Mouse (Mus musculus): Measurements from ENCODE around the gene 2010005H15Rik. TPM values are rescaled to one million over a fixed set of nuclear protein-coding genes. Genes with fewer than 3 reads are reported as not detected.

2010005H15Rik gene
- not detected in 2 replicates for polyA plus RNA-seq (2012; rRNA removed)

DNA sequence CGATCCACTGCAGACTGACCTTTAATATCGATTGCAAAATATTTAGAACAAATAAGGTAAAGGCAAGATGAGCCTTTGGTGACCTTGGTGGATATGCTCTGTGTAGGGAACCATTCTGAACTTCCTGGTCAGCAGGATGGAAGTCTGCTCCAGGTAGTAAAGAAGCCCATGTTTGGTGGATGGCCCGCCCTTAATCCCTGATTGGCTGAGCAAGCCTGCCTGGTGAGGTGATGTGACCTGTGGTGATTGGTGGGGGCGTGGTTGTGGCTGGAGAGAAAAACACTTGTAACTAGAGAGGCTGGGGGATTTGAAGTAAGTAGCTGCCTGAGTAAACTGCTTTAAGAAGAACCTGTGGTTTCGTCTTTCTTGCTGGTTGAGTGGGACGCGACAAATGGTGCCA is at the start of gene 2010005H15Rik:
Gene 2010005H15Rik, plus strand, starts transcription at position 301 of the 400 bp plus-strand sequence.

DNA sequence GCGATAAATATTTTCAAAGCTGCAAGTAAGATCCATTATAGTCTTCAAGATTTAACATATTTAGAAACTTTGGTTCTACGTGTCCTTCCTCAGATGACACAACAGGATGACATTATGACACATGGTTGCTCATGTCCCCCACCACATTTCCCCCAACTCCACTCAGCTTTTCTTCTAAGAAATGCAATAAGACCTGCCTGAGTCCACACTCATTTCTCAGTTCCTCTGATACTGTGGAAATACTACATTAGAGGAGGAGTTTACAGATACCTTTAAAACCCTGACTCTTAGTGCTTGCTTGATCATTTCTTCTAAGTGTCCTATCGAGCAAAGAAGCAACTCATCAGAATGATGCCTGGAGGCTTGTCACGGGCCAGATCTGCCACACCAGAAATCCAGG is 37.4 kb upstream of the 2010005H15Rik start, which contains the start of gene Gm5483:
Gene Gm5483, plus strand, starts transcription at position 301 of the 400 bp plus-strand sequence.

DNA sequence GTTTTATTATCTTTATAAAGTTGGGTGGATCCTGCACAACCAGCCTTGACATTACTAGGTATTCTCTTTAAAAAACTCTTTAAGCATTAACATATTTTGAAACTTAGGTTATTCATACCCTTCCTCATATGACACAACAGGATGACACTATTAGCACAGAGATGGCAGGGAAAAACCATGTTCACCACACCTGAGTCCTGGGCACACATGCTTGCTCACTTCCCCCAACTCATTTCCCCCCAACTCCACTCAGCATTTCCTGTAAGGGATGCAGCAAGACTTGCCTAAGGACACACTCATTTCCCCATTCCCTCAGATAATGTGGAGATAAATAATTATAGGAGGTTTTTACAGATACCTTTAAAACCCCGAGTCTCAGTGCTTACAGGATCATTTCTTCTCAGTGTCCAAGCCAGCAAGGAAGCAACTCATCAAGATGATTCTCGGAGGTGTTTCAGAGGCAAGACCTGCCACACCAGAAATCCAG is 11.3 kb upstream of the 2010005H15Rik start, which contains the start of gene Gm5416:
Gene Gm5416, plus strand, starts transcription at position 437 of the 487 bp plus-strand sequence.

DNA sequence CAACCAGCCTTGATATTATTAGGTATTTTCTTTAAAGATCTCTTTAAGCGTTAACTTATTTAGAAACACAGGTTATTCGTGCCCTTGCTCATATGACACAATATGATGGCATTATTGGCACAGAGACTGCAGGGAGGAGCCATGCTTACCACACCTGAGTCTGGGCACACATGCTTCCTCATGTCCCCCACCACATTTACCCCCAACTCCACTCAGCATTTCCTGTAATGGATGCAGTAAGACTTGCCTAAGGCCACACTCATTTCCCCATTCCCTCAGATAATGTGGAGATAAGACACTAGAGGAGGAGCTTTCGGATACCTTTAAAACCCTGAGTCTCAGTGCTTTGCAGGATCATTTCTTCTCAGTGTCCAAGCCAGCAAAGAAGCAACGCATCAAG is 55.5 kb downstream of the 2010005H15Rik start, which contains the start of gene Stfa1:
Gene Stfa1, plus strand, starts transcription at position 156 of the 400 bp plus-strand sequence.

Other genes starting within 250 kb of the 2010005H15Rik start
- 1.2 and 1.5 TPM in 2 replicates for gene Kpna1, start 242.7 kb upstream of the 2010005H15Rik start, polyA plus RNA-seq (2012; rRNA removed)
- 0.13 and 0.45 TPM in 2 replicates for gene Wdr5b, start 180.3 kb upstream of the 2010005H15Rik start, polyA plus RNA-seq (2012; rRNA removed)
- 9.8 and 14.6 TPM in 2 replicates for gene Fam162a, start 149.9 kb upstream of the 2010005H15Rik start, polyA plus RNA-seq (2012; rRNA removed)
- 0.70 and 1.1 TPM in 2 replicates for gene Ccdc58, start 149.8 kb upstream of the 2010005H15Rik start, polyA plus RNA-seq (2012; rRNA removed)
- 0.22 and 0.31 TPM in 2 replicates for gene Csta1, start 90.2 kb upstream of the 2010005H15Rik start, polyA plus RNA-seq (2012; rRNA removed)
- gene Stfa2l1, start 64.7 kb upstream of the 2010005H15Rik start, polyA plus RNA-seq (2012; rRNA removed), result not detected in 2 replicates
- gene Gm5483, start 37.3 kb upstream of the 2010005H15Rik start, polyA plus RNA-seq (2012; rRNA removed), result not detected in 2 replicates
- not detected in 2 replicates for gene Gm5416, start 11.1 kb upstream of the 2010005H15Rik start, polyA plus RNA-seq (2012; rRNA removed)
- not detected in 2 replicates for gene Stfa1, start 55.5 kb downstream of the 2010005H15Rik start, polyA plus RNA-seq (2012; rRNA removed)
- gene BC117090, start 112.9 kb downstream of the 2010005H15Rik start, polyA plus RNA-seq (2012; rRNA removed), result not detected in 2 replicates
- gene BC100530, start 146.3 kb downstream of the 2010005H15Rik start, polyA plus RNA-seq (2012; rRNA removed), result not detected in 2 replicates
- not detected in 2 replicates for gene Stfa2, start 187.0 kb downstream of the 2010005H15Rik start, polyA plus RNA-seq (2012; rRNA removed)
- gene Stfa3, start 233.9 kb downstream of the 2010005H15Rik start, polyA plus RNA-seq (2012; rRNA removed), result not detected in 2 replicates

Measured in stomach, adult 2 months (tissue).